Mouse (Mus musculus): ENCODE measurements around the gene Macrod2.
A peak's percentile ranks its signal among the peaks of the same experiment; 100 is the strongest.

Macrod2 gene

DNA sequence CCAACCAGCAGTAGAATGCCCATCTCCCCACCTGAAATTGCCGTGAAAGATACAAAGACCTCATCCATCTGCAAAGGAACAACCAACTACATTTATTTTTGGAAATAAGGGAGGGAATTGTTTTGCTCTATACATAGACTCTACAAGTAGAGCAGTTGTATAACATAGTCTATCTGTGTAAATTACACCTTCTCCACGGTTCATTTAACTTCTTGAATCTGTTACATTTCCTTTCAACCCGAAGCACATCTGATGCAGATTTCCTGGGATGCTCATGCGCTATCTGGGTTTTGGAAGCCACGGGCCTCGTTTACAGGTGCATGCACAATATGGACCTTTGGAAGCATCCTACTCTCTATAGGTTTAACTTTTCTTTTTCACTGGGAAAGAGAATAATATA, 175.8 kb downstream of the Macrod2 start:
- no peak for DNase-seq (ENCODE audit: low read depth, low spot score)

DNA sequence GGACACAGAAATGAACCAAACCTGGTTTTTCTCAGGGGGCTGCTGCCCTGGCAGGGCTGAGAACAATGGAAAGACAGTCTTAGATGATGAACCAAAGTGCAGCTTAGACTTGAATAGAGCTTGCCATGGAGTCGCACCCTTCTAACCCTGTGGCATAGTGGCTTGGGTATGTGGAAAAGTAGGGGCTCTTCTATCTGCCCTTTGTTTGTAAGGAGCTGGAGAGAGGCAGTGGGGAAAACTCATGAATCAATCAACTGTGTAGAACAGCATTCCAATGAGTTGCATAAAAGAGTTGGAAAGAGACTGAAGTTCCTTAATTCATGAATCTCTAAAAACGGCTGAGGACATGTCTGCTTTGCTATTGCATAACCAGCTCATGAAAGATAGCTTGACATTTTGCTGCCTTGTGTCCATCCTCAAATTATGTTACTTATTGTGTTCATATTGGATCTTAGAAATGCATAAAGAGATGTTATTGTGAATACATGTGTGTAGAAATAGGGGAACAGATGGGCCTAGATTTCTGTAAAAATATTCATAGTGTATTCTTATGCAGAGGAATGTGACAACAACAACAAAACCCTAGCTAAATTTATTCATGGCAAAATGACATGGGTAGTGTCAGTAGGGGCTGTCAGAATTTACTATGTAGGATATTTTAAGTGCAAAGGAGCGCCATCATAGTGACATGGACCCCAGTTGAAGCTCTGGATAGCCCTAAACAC, 197.6 kb downstream of the Macrod2 start:
- DNase-seq (ENCODE audit: low read depth, low spot score) = no peak

DNA sequence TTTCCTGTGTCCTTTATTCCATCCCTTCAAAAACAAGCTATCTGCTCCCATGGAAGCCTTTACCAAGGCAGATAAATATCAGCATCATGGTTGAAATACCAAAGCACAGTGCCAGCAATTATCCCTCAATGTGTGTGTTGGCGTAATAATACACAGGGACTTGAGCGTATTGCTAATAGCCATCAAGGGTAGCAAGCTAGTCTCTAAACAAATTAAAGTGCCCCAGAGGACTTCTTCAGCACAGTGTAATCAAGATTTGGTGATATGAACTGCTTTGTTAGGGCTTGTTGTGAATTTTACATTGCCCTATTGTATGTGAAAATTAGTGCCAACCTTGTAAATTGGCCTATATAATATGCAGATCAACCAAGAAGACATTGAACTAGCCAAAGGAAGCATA, 201.8 kb downstream of the Macrod2 start:
- DNase-seq (ENCODE audit: low read depth, low spot score) = no peak

DNA sequence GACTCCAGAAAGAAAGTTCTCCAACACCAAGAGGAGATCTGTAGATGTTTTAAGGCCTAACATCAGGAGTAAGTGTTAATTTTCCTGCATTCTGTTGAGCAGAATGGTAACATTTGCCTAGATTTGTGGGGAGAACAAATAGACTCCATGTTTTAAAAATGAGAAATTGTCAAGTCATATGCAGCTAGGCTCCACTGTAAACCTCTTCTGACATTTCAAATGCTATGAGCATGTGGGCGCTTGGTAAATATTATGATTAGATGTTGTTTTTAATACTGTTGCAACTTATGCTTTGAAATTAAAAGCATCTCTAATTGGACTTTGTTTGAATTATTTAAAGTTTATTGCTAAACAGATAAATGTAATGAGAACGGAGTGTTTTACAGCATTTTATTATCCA, 220.3 kb downstream of the Macrod2 start:
- DNase-seq (ENCODE audit: low read depth, low spot score) = no peak

DNA sequence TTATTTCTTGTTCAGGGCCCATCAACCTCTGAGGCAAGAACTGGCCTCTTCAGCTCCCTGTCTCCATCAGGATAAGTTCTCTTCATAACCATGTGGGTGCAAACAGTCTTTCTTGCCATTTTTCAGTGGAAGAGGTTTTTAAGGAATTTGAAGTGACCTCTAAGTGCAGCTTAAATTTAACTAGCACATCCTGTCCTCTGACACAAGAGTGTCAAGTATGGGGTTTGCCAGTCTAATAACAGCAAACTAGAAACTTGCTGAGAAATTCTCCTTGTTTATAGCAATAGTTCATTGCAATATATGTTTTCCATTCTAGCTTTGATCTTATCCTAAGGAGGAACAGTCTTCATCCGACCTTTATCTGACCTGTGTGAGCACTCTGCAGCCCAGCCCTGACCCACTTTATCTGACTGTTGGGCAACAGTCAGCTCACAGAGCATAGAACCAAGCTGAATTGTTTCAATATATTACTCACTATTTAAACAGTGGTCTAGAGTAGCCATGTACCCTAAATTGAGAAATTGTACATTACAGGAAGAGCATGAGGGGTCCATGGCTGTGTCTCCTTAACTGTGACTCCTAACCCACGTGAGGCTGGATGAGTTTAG, 226.7 kb downstream of the Macrod2 start:
- DNase-seq (ENCODE audit: low read depth, low spot score) = no peak

DNA sequence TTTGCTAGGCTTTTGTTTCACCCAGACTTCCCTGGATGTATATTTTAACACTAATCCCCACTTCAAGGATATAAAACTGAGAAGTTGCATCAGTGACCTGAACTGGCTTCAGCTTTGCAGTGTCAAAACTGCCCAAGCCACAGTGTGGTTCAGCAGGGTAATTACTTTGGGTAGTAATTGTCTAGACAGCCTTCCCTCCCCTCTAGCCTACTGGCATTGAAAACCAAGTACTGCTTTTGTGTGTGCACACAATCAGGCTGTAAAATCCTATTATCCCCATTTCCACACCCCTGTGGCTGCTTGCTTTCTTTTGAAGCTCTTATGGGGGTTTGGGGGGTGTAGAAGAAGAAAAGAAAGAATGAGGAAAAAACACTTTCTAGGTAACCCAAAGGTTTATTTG, 258.4 kb downstream of the Macrod2 start:
- DNase-seq (ENCODE audit: low read depth, low spot score) = no peak

DNA sequence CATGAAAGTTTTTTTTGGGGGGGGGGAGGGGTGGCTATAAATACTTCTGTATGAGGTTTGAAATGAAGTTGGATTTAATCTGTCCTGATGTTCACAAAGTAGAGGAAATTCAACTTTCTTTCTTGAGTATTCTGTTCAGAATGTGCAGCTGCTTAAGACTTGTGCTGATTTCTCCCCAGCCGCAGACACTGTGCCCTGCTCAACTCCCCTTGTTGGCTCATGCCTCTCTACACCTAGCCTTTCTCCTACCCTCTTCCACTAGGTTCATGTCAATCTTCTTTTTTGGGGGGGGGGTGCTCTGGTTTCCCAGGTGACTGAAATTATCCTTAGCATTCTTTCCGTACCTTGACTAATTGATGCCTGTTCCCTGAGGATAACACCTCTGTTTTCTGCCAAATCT, 258.9 kb downstream of the Macrod2 start:
- DNase-seq (ENCODE audit: low read depth, low spot score) = no peak

DNA sequence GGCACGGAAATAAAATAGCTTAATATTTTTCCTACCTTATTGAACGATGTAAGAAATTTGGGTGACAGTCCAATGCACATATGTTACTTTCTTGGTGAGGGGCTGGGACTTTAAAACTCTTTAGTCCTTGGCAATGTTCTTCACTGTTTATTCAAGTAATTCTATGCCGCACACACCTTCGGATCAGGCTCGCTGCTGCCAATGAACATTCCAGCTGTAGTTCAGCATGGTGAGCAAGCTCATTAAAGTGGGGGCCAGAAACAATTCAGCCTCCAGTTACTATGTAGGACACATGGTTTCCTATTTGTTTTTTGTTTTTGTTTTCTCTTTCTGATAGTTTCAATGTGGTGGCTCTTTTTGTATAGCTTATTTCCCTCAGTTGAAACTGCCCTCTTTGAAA, 267.6 kb downstream of the Macrod2 start:
- DNase-seq (ENCODE audit: low read depth, low spot score) = no peak

DNA sequence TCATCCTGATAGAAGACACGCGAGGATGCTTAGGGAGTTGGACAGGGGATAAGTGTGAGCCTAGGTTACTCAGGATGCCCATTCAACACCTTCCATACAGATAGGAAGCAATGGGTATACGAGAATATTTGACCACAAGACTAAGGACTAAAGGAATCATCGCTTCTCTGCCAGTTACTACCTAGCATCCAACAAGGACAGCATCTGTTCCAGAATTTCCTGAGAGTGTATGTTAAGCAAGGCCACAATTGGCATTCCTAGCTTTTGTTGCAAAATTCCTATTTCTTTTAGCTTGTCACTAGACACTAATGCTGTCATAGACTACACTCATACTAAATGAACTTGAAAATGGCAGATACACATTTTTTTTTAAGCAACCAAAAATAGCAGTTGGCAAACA, 269.3 kb downstream of the Macrod2 start:
- DNase-seq (ENCODE audit: low read depth, low spot score) = no peak

DNA sequence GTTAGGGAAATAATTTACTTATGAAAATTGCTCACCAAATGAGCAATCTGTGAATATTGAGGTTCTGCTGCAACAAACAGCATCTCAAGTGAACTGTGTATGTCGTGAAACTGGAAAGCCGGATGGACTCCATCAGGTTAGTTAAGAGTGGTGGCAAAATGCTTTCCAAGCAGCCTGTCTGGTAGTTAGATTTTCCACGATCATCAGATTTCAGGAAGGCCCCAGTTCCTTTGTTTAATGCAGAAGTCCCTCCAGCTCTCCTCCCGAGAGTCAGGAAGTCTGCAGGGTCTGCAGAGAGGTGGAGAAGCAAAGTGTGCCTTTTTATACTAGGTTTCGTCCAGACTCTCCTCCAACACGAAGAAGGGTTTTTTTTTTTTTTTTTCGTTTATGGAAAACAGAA, 271.7 kb downstream of the Macrod2 start:
- no peak for DNase-seq (ENCODE audit: low read depth, low spot score)

DNA sequence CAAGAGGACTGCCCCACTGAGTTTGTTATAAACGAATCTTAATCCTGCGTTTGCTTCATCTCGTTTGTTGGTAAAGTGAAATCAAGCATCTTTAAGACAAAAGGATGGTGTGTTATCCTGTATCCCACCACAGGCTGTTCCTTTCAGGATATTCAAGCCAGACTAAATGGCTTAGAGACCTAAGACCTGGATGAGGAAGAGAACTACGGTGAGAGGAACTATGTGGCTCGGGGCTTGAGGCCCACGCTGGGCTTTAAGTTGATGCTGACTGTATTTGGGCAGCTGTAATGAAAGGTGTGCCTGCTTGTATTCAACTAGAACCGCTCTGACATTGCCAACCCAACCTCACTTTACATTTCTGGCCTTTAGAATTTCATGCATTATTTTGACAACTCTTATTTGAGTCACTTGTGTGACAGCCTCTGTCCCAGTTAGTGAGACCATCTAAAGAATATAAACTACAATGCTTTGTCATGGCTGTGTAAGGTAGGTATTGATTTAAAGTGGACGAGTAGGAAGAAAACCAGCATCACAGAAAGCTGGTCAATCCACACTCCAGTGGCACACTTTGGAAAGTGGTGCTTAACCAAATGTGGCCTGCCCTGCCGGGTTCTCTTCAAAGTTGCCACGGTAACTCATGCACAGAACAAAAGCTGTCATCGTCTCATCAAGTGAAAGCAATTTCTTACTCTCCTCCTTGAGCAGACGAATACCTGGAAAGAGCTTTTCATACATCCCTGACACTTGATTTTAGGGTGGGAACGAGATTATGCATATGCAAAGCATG, 272.3 kb downstream of the Macrod2 start:
- no peak for DNase-seq (ENCODE audit: low read depth, low spot score)

DNA sequence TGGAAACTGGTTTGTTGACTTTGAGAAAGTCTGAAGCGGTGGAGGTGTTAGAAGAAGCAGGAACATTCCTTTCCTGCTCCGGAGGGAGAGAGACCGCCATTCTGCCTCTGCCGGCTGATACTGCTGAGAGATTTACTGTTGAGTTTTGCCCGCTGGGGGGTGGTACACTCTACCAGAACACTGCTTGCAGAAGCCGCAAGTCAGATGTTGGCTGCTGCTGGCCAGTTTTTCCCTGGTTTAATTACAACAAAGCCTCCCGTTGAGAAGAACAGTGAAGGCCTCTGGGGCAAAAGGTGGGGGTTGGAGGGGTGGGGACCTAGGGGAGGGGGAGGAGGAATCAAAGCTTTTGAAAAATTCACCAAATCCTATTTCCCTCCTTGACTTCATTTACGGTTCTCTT, 273.2 kb downstream of the Macrod2 start:
- peak; percentile 90 for DNase-seq (ENCODE audit: low read depth, low spot score)

DNA sequence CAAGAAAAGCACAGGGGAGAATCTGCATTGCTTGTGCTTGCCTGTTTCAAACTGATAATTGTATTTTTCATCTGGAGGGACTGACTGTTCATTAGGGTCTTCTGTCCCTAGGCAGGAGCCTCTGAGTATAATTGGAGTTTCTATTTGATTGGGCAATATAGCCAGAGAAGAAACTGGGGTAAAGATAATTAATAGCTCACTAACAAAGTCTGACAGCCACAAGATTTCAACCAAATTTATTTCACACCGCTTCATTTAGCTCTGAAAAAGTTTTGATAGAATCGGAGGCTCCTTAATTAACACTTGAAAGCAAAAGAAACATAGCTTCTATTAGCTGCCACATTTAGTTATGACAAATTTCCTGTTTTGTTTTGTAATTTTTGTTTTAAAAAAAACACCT, 274.0 kb downstream of the Macrod2 start:
- no peak for DNase-seq (ENCODE audit: low read depth, low spot score)

DNA sequence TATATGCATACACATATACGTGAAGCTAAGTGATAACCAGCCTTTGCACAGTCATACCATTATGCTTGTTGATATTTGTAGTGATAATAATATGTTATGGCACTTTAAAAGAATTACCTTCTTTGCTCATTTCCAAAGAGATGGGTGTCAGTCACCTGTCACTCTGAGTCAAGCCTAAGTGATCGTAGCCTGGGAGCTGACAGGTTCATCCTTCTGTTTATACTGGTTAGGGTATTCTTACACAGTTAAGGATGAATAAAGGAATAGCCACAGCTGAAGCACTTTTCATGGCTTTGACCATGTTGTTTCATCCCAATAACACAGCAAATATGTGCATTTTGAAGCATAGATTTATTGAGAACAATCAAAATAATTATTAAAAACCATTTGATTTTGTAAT, 274.7 kb downstream of the Macrod2 start:
- no peak for DNase-seq (ENCODE audit: low read depth, low spot score)

DNA sequence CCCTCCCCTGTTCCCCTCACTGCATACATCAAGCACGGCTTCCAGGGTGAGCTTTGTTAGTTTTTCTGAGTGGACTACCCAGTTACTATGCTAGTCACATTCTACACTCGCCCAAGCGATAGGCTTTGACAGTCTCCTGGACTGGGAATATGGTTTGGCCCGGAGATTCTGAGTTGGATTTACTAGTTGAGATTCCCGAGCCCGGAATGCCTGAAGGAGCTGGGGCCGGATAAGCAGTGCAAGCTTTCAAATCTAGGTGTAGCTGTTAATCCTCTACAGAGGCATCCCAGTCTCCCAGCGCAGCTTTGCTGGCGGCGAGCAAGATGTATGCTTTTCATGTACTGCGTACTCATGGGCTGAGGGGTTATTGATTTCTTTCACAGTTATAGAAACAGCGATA, 275.3 kb downstream of the Macrod2 start:
- peak; percentile 55 for DNase-seq (ENCODE audit: low read depth, low spot score)

DNA sequence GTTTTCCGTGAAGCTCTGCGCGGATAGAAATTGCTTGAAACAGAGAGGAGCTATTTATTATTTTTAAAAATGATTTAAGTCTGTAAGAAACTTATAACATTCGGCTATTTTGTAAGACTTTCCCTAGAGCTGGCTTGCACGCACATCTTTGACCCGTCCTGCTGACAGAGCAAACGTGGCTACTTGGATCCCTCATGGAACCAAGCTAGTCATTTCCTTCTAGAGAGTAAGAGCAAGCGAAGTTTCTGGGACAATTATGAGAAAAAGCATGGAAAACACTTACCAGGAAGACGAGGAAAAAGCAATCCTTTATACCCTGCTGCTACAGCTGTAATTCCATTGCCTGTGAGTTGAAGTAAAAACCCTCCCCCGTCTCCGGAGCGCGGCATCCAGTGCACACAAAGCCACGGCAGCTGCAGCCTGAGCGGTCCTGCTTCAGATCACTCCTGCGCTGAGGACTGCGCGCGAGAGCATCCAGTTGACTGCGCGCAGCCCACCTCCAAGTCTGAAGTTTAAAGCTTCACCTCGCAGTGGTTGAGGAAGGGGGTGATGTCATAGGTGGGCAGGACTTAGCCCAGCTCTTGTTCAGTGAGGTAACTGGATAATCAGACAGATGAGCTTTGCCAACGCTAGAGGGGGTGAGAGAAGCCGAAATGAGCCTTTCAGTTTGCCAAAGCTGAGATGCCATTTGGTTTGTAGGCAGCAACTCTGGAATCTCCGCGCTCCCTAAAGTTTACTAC, 276.0 kb downstream of the Macrod2 start, which contains the start of gene Flrt3:
Gene Flrt3 (minus strand): TSS at position 507 of the 740 bp plus-strand sequence.
- peak; percentile 97 for DNase-seq (ENCODE audit: low read depth, low spot score)

DNA sequence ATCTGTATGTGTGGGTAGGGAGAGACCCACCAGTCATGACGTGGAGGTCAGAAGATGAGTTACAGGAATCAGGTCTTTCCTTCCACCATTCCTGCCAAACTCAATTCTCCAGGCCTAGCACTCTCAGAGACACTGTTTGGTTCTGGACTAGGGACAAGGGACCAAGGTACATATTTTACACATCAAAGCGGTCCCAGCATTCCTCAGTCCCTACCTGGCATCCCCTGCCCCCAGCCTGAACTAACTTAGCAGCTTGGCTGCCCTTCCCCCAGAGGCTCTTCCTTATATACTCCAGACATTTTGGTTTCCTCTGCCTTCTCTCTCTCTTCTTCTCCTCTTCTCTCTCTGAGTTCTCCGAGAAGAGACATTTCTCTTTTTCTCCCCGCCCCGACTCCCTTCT, 278.4 kb downstream of the Macrod2 start:
- DNase-seq (ENCODE audit: low read depth, low spot score) = no peak

DNA sequence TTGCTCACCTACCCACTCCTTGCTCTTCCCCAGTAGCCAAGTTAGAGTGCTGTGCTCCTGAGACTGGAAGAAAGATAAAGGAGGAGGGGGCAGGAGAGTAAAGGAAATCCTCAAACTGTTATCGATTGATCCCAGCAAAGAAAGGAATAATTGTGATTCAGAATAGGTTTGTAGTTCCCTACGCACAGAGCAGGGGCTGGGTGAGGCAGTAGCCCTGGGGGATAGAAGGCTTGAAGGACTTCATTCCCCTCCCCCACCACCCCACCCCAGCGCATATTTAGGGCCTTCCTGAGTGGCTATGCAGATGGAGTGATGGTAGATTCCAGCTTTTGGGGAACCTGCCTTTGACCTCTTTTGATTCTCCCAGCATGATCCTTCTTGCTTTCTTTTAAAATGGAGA, 281.6 kb downstream of the Macrod2 start:
- DNase-seq (ENCODE audit: low read depth, low spot score) = no peak

DNA sequence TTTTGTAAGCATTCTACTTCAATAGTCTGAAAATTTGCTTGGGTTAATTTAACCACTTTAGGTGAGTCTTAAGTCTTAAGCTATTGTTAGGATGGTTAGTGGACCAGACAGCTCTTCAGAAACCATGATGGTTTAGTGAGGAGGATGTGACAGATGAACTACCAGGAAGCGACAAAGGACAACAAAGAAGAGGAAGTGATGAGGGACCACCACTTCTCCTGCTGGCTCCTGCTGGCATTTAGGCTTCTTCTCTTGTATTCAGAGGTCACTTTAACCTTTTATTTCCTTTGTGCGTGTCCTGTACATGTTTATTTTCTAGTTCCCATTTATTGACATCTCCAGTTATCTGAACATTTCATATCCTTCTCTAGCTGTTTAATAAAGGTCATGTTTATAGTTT, 295.8 kb downstream of the Macrod2 start:
- no peak for DNase-seq (ENCODE audit: low read depth, low spot score)

DNA sequence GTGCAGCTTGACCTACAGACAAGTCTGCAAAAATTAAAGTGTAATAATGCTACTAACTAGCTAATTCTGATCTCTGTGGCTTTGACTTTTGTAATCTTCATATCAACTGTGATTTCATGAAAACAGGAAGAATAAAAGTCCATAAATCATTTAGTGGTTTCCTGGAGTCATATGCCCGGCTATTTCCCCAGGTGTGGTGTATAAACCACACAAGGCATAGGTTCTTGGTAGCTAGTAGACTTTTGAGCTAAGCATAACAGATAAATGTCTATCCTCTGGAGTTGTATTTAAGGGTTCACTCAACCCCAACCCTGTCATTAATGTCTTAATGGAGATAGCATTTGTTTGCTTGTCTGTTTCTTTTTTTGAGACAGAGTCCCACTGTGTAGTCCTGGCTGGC, 296.3 kb downstream of the Macrod2 start:
- no peak for DNase-seq (ENCODE audit: low read depth, low spot score)

DNA sequence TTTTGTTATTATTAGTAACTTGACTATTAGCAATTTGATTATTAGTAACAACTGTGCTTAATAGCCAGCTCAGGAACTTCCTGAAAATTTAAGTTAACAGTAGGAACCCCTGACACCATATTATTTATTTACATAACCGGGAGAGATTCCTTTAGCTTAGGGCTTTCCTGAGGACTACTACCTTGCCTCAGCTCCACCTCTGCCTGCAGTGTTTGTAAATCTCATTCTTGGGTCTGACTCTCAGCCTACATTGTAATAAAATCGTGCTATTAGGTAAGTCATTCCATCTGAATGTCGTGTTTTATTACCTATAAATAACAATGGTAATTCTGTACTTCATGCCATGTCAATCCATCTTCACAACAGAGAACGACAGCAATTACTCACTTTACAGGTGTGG, 297.4 kb downstream of the Macrod2 start:
- no peak for DNase-seq (ENCODE audit: low read depth, low spot score)

DNA sequence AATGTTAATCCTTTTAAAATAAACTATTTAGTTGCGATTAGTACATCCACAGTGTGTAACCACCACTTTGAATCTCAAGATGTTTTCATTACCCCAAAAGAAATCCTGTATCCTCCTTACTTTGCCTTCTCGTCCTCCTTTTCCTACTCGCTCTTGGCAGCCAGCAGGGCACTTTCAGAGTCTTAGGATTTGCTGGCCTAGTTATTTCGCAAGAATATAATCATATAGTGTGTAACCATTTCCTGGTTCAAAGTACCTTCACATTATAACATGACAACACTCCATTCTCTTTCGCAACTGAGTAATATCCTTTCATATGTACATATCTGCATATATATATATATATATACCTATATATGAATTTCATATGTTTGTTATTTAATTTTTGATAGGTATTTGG, 298.7 kb downstream of the Macrod2 start:
- DNase-seq (ENCODE audit: low read depth, low spot score) = no peak

Data from mesoderm, embryonic 11.5 days (tissue).